Mouse (Mus musculus): ENCODE results near the gene Tbc1d14.

DNA sequence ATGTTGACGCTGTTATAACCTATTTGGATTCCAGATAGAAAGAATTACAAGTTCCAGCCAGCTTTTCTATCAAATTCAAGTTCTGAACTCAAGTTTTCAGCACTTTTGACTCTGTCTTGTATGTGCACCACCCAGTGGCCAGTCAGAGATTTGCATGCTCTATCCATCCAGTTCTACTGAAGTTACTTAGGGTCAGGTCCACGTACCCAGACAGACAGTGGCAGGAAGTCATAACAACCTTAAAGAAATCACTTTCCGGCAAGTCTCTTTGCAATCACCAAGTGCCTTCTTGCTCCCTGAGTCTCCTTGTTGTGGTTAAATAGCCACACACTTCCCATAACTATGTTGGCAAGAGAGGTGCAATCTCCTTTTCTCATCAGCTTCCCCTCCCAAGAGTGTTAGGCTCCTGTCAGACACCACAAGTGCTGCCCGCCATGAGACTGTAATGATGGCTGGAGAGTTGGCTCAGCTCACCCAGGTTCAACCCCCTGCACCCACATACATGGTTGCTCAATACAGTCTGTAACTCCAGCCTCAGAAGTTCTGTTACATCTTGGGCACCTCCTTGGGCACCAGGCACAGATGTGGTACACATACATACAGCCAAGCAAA, 54.4 kb downstream of the Tbc1d14 start:
- peak; percentile 60 for TF ChIP-seq CTCF (IDR thresholded peaks at IDR 0.05; ENCODE audit: low read depth, low read length)
- no peak for TF ChIP-seq POLR2A (IDR thresholded peaks at IDR 0.05; ENCODE audit: extremely low read depth, insufficient read depth, low read length)
